Mouse (Mus musculus) hindbrain, postnatal 0 days (tissue): Measurements from ENCODE around the gene Ift43. TPM values are rescaled to one million over a fixed set of nuclear protein-coding genes. Genes with fewer than 3 reads are reported as not detected.

Experiments used
- ATAC-seq: fragments of 200-750 bp; cut with Nextera tagmentation; 2 replicates; pipeline ENCODE4 v1.8.0; 2017; ENCODE audit warnings: mild to moderate bottlenecking, moderate TSS enrichment, moderate library complexity
- DNase-seq: peaks from one replicate; pipeline ENCODE4 v3.0.0-alpha.2; 2015; ENCODE audit warnings: low spot score
- H3K27ac ChIP-seq: fragments of 300-500 bp; sonication (generic); 2 replicates; pipeline ENCODE4 v1.5.1; 2014; ENCODE audit warnings: mild to moderate bottlenecking
- H3K27me3 ChIP-seq: fragments of 300-500 bp; sonication (generic); 2 replicates; pipeline ENCODE4 v1.6.1; 2014; ENCODE audit warnings: low read length, mixed read lengths; ENCODE audit not compliant: insufficient read depth
- H3K36me3 ChIP-seq: fragments of 300-500 bp; sonication (generic); 2 replicates; pipeline ENCODE4 v1.6.1; 2014; ENCODE audit warnings: low read length, mixed read lengths; ENCODE audit not compliant: insufficient read depth
- H3K4me1 ChIP-seq: fragments of 300-500 bp; sonication (generic); 2 replicates; pipeline ENCODE4 v1.6.1; 2014; ENCODE audit warnings: antibody characterized with exemption, low read length, mixed read lengths; ENCODE audit not compliant: insufficient read depth
- H3K4me2 ChIP-seq: fragments of 300-500 bp; sonication (generic); 2 replicates; pipeline ENCODE4 v1.6.1; 2014; ENCODE audit warnings: low read depth, mild to moderate bottlenecking, low read length, moderate library complexity, mixed read lengths
- H3K4me3 ChIP-seq: fragments of 300-500 bp; sonication (generic); 2 replicates; pipeline ENCODE4 v1.5.1; 2014; ENCODE audit warnings: low read length
- H3K9ac ChIP-seq: fragments of 300-500 bp; sonication (generic); replicated peaks from 2 replicates; pipeline ENCODE4 v1.6.1; 2014; ENCODE audit warnings: mild to moderate bottlenecking, low read length, moderate library complexity, mixed read lengths
- H3K9me3 ChIP-seq: fragments of 300-500 bp; sonication (generic); 2 replicates; pipeline ENCODE4 v1.6.1; 2016; ENCODE audit warnings: low read length, mixed read lengths
- CTCF ChIP-seq: IDR thresholded peaks from 2 replicates; pipeline ENCODE4 v1.5.1; 2016; ENCODE audit warnings: antibody characterized with exemption, control low read depth, low read depth
- WGBS: fragments of 180-500 bp; shearing (Covaris S2); extraction: QIAGEN DNeasy Blood & Tissue Kit; methylation state at CpG from one replicate; pipeline ENCODE4 v1.1.7; 2014; 5-methylcytosine and 5-hydroxymethylcytosine counted together
- polyA plus RNA-seq: library from polyadenylated mRNA; unstranded; fragments of >200 nt; fragmentation: Nextera tagmentation; extraction: Ambion mirVana; gene quantifications from 2 replicates; pipeline ENCODE4 v1.2.1, GENCODE M21; 2015
- total RNA-seq: library from RNA; depleted of rRNA; stranded (reverse); fragments of >200 nt; gene quantifications from 2 replicates; pipeline ENCODE4 v1.2.3, GENCODE M21; 2014

Gene Ift43
- total and polyA plus RNA-seq, 2 experiments from 2014 or later = 22.4 to 39.1 TPM

- H3K27me3 ChIP-seq = no peaks in the 10 kb centered on the region
- 67% methylated on average over 12 of the region's 12 CpGs for WGBS
- TF ChIP-seq CTCF = no peak
- no peaks in the 10 kb centered on the region for H3K36me3 ChIP-seq
- H3K4me2 ChIP-seq = no peak overlapping the region
- DNase-seq (no peak), ATAC-seq (no peak)
- 0 out of 2 replicates have a peak, but pooled peaks cover 12% of the 10 kb centered on the region for H3K4me1 ChIP-seq
- H3K4me3 ChIP-seq = no peak overlapping the region
- no peaks in the 10 kb centered on the region for H3K9me3 ChIP-seq
- H3K27ac ChIP-seq = no peak overlapping the region
- H3K9ac ChIP-seq = no peak overlapping the region
Measured at GRCm38 (mm10) chr12:86151941-86152340, 69.6 kb downstream of the Ift43 start.

GRCm38 (mm10) chr12:86153213-86153957 lies 71.0 kb downstream of the Ift43 start:
- no peak for ATAC-seq
- WGBS = 36% methylated on average over 12 of the region's 12 CpGs
- H3K9ac ChIP-seq = no peak overlapping the region

GRCm38 (mm10) chr12:86155176-86155575 lies 72.8 kb downstream of the Ift43 start:
- Histone ChIP-seq H3K36me3 (no peaks in the 10 kb centered on the region), H3K4me1 (peaks cover 22% of the 10 kb centered on the region), H3K9ac (no peak overlapping the region), H3K4me3 (no peak overlapping the region), H3K27ac (no peak overlapping the region), H3K4me2 (no peak overlapping the region), H3K27me3 (no peaks in the 10 kb centered on the region), H3K9me3 (no peaks in the 10 kb centered on the region)
- no peak for TF ChIP-seq CTCF
- ATAC-seq (no peak), DNase-seq (no peak)
- WGBS = 69% methylated on average over 8 of the region's 8 CpGs

More at GRCm38 (mm10) chr12:86153213-86153957, 71.0 kb downstream of the Ift43 start:
- no peak overlapping the region for H3K4me3 ChIP-seq
- no peak overlapping the region for H3K4me2 ChIP-seq
- no peaks in the 10 kb centered on the region for H3K9me3 ChIP-seq
- no peaks in the 10 kb centered on the region for H3K27me3 ChIP-seq
- no peak for DNase-seq
- no peak overlapping the region for H3K27ac ChIP-seq
- peaks cover 14% of the 10 kb centered on the region; the same call in 1 of the 2 replicates for H3K4me1 ChIP-seq
- no peaks in the 10 kb centered on the region for H3K36me3 ChIP-seq
- no peak for TF ChIP-seq CTCF

GRCm38 (mm10) chr12:86157166-86157565 lies 74.8 kb downstream of the Ift43 start:
- no peak for TF ChIP-seq CTCF
- H3K4me2 ChIP-seq = no peak overlapping the region
- whole genome bisulfite sequencing = 82% methylated on average over 8 of the region's 8 CpGs
- no peaks in the 10 kb centered on the region for H3K9me3 ChIP-seq
- peaks cover 22% of the 10 kb centered on the region for H3K4me1 ChIP-seq
- ATAC-seq (no peak), DNase-seq (no peak)
- H3K36me3 ChIP-seq = no peaks in the 10 kb centered on the region
- no peak overlapping the region for H3K9ac ChIP-seq
- no peaks in the 10 kb centered on the region for H3K27me3 ChIP-seq
- no peak overlapping the region for H3K27ac ChIP-seq
- no peak overlapping the region for H3K4me3 ChIP-seq

- no peak for ATAC-seq
- H3K36me3 ChIP-seq = no peaks in the 10 kb centered on the region
- no peaks in the 10 kb centered on the region for H3K27me3 ChIP-seq
- H3K9ac ChIP-seq = no peak overlapping the region
- no peak overlapping the region for H3K27ac ChIP-seq
- H3K4me1 ChIP-seq = peaks cover 22% of the 10 kb centered on the region
- H3K9me3 ChIP-seq = no peaks in the 10 kb centered on the region
- peak; percentile 38 for DNase-seq
- no peak overlapping the region for H3K4me2 ChIP-seq
- TF ChIP-seq CTCF = no peak
- WGBS = 24% methylated on average over 8 of the region's 8 CpGs
- H3K4me3 ChIP-seq = no peak overlapping the region
Measured at GRCm38 (mm10) chr12:86157894-86158444, 75.6 kb downstream of the Ift43 start.

GRCm38 (mm10) chr12:86158689-86159483 lies 76.5 kb downstream of the Ift43 start:
- no peak overlapping the region for H3K27ac ChIP-seq
- H3K27me3 ChIP-seq = no peaks in the 10 kb centered on the region
- H3K9me3 ChIP-seq = no peaks in the 10 kb centered on the region
- WGBS = 48% methylated on average over 20 of the region's 20 CpGs
- no peak overlapping the region for H3K4me3 ChIP-seq
- no peak overlapping the region for H3K4me2 ChIP-seq
- H3K36me3 ChIP-seq = no peaks in the 10 kb centered on the region
- peaks cover 17% of the 10 kb centered on the region for H3K4me1 ChIP-seq
- DNase-seq (peak; percentile 62), ATAC-seq (peak; percentile 75)
- no peak for TF ChIP-seq CTCF
- no peak overlapping the region for H3K9ac ChIP-seq
